Mouse (Mus musculus) megakaryocyte, embryonic 14.5 days (primary cell): ENCODE results near the gene Gm8126. TPM values are rescaled to one million over a fixed set of nuclear protein-coding genes. Genes with fewer than 3 reads are reported as not detected.

ENCODE experiments used
- polyA plus RNA-seq: library from polyadenylated mRNA; stranded (reverse); fragments of >175 nt; gene quantifications from 2 replicates; pipeline ENCODE4 v1.2.3, GENCODE M21; 2012; ENCODE audit warnings: low replicate concordance; ENCODE audit not compliant: insufficient read depth

Gm8126 gene
- polyA plus RNA-seq, 1 experiment = not detected

Other genes starting within 250 kb of the Gm8126 start
- gene Gm10376, start 243.0 kb upstream of the Gm8126 start, polyA plus RNA-seq = not detected in 2 replicates
- gene Gm8094, start 182.0 kb upstream of the Gm8126 start, polyA plus RNA-seq = not detected in 2 replicates
- not detected in 2 replicates for gene Gm8104, start 158.0 kb upstream of the Gm8126 start, polyA plus RNA-seq
- not detected in 2 replicates for gene Gm7233, start 78.8 kb upstream of the Gm8126 start, polyA plus RNA-seq
- gene Gm8122, start 23.3 kb upstream of the Gm8126 start, polyA plus RNA-seq = not detected in 2 replicates
- gene Gm9732, start 16.4 kb downstream of the Gm8126 start, polyA plus RNA-seq = not detected in 2 replicates
- gene Gm8127, start 35.2 kb downstream of the Gm8126 start, polyA plus RNA-seq = not detected in 2 replicates
- not detected in 2 replicates for gene 1700001F09Rik, start 89.2 kb downstream of the Gm8126 start, polyA plus RNA-seq
- gene Gm8138, start 157.7 kb downstream of the Gm8126 start, polyA plus RNA-seq = not detected in 2 replicates